Mouse (Mus musculus): ENCODE results near the gene Dlx3. TPM values are rescaled to one million over a fixed set of nuclear protein-coding genes. Genes with fewer than 3 reads are reported as not detected.

Gene Dlx3
- total RNA-seq (2017): 0.25 TPM in 1 of 2 replicates, not detected in the other

DNA sequence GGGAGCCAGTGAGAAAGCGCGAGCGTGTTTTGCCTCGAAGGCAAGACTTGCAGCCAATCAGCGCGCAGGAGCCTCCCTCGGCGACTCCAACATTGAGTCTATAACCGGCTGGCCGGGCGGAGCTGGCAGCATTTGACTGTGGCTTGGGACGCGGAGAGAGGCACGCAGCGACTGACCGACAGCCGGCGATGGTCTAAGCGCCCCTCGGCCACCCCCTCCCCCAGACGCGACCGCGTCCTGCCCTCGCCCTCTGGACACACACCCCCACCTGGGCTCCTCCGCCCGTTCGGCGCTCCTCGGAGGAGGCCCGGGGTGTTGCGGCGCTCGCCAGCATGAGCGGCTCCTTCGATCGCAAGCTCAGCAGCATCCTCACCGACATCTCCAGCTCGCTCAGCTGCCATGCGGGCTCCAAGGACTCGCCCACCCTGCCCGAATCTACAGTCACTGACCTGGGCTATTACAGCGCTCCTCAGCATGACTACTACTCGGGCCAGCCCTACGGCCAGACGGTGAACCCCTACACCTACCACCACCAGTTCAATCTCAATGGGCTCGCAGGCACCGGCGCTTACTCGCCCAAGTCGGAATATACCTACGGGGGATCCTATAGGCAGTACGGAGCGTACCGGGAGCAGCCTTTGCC is at the start of gene Dlx3:
TSS of gene Dlx3 (plus strand) at position 130 of the 643 bp plus-strand sequence.
- ATAC-seq (replicated peaks in 1 of 2; ENCODE audit: insufficient read depth in 1 of 2, low FRiP score in 2 of 2, low TSS enrichment in 1 of 2, low read depth in 1 of 2, poor library complexity in 2 of 2, severe bottlenecking in 2 of 2): no peak

DNA sequence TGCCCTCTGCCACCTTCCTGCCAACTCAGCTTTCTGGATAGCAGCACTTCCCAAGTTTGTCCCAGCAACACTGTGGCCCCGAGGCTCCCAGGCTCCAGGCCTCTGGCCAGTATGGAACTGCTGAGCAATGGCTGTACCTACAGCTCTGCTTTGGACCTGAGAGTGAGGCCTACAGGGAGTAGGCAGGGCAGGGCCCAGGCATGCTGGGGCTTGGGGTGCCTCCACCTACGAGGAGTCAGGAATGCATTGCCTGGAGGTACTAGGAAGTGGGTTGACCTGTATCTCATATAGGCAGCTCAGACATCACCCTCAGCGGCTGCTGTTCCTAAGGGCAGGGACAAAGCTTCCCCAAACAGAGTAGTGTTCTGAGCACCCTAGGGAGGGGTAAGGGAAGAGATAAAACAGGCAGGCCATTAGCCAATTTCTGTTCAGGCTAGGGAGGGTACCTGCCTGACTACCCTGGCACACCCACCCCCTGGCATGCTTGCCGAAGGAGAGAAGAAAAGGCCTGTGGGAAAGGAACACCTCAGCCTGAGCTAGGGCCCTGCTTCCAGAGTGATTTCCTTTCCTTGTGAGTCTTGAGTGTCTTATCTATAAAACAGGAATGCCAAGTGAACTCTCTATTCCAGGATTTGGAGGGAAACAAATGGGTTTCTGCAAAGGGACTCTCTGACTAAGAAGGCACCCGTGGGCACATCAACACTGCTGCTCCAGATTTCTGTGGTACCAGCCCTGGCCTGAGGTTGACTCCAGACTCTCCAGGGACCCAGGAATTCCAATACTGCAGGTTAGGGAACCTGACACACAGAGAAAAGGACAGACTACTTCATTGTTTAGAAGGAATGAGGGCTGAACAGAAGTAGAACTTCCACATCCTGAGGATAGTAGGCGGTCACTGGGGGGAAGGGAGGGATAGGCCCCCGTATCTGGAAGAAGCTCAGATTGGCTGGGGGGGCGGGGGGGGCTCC is 49.5 kb upstream of the Dlx3 start:
- ATAC-seq (replicated peaks in 1 of 2; ENCODE audit: insufficient read depth in 1 of 2, low FRiP score in 2 of 2, low TSS enrichment in 1 of 2, low read depth in 1 of 2, poor library complexity in 2 of 2, severe bottlenecking in 2 of 2): no peak

DNA sequence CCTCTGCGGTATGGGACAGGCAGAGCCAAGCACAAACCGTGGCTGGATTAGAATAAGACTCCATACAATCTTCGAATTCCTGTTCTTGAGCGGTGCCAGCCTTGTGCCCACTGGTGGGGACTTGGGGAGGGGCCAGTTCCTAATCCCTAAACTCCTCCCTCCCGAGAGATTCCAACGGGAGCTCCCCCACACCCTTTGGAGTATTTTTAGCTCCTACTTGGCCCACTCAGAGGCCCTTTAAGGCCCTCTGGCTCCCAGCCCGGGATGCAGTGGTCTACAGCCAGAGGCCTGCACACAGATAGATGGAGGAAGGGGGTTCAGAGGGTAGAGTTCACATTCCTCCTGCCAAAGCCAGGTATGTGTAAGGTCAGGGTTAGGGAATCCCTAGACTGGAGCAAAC is 48.7 kb upstream of the Dlx3 start:
- no peak for ATAC-seq (replicated peaks in 1 of 2; ENCODE audit: insufficient read depth in 1 of 2, low FRiP score in 2 of 2, low TSS enrichment in 1 of 2, low read depth in 1 of 2, poor library complexity in 2 of 2, severe bottlenecking in 2 of 2)

- no peak for ATAC-seq (replicated peaks in 1 of 2; ENCODE audit: insufficient read depth in 1 of 2, low FRiP score in 2 of 2, low TSS enrichment in 1 of 2, low read depth in 1 of 2, poor library complexity in 2 of 2, severe bottlenecking in 2 of 2)
Measured at GRCm38 (mm10) chr11:95072136-95072535, 47.8 kb upstream of the Dlx3 start.

DNA sequence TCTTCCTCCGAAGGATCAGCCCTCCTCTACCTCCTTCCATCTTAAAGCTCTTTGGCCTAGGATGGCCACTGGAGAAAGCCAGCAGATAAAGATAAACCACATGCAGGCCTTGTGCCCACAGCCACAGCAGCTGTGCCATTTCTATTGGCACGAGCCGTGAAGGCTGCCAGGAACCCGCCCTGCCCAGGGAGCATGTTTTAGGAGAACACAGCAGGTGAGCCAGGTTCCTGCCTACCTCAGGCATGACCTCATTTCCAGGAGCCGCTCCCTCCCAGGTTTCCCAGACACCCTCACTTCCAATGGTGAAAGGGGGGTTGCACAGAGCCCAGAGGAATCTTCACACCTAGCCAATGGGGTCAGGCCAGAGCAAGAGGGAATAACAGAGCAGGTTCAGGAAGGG is 47.1 kb upstream of the Dlx3 start:
- no peak for ATAC-seq (replicated peaks in 1 of 2; ENCODE audit: insufficient read depth in 1 of 2, low FRiP score in 2 of 2, low TSS enrichment in 1 of 2, low read depth in 1 of 2, poor library complexity in 2 of 2, severe bottlenecking in 2 of 2)

GRCm38 (mm10) chr11:95073835-95074234 is 46.1 kb upstream of the Dlx3 start:
- no peak for ATAC-seq (replicated peaks in 1 of 2; ENCODE audit: insufficient read depth in 1 of 2, low FRiP score in 2 of 2, low TSS enrichment in 1 of 2, low read depth in 1 of 2, poor library complexity in 2 of 2, severe bottlenecking in 2 of 2)

DNA sequence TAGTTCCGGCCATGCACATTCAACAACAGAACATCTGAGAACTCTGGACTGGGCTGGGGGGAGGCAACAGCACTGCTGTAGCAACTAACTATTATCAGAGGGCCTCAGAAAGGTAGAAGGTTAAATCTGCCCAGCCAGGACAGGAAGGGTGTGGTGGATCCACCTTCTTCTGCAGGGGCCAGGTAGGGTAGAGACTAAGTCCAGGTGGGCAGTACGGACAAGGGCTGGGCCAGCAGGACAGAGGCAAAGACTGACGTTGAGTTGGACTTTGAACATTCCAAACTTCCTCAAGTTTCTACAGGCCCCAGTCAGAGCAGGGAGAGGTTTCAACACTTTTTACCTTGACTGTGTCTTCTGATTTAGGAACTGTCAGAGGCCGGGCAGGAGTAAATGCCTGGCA is 45.2 kb upstream of the Dlx3 start:
- ATAC-seq (replicated peaks in 1 of 2; ENCODE audit: insufficient read depth in 1 of 2, low FRiP score in 2 of 2, low TSS enrichment in 1 of 2, low read depth in 1 of 2, poor library complexity in 2 of 2, severe bottlenecking in 2 of 2): no peak

DNA sequence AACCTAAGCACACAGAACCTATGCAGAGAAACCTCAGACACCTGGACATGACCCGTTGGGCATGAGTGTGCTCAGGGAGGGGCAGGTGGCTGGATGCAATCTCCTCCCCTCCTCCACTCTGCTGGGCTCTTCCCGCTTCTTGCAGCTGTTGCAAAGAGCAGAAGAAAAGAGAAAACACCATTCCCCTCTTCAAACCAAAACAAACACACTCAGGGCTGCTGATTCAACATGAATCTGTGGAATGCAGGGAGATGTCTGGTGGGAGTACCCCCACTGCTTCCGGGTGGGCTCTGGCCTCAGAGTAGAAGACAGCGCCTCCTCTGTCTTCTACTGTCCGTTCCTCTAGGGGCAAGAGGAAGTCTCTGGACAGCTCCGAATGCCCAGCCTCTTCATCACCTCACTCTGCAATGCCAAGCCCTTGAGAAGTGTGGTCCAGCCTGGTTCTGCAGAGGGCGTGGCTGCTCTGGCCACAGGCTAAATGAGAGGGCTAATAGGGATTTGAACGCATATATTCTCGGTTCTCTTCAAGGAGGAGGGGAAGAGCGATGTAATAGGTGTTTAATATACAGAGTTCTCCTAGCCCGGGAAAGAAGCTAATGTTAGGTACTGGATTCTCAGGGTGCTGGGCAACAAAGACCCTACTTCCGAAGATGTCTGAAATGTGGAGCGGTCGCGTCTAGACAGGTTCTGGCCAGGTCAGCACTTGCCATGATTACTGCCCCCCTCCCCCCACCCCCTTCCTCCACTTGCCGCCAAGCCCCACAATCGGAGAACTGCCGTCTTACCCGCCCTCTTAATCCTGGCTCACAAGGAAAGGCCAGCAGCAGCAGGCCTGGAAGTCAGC is 44.5 kb upstream of the Dlx3 start:
- no peak for ATAC-seq (replicated peaks in 1 of 2; ENCODE audit: insufficient read depth in 1 of 2, low FRiP score in 2 of 2, low TSS enrichment in 1 of 2, low read depth in 1 of 2, poor library complexity in 2 of 2, severe bottlenecking in 2 of 2)

DNA sequence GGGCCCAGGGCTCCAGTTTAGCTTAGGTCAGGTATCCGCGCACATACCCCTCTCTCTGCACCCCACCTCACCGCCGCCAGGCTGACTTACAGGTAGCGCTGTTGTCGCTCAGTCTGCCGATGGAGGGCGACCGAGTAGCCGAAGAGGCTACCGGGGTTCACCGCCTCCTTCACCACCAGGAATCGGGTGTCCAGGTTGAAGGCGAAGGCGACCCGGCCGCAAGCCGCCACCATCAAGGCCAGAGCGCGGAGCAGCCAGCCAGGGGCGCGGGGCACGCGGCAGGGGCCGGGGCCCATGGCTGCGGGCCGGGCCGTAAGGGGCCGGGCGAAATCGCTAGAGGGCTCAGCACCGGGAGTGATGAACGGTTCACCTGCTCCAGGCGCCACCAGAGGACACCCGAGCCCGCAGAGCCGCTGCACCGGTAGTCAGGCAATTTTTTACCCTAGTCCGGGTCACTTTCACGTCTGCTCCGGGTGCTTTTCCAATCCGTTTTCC is 43.8 kb upstream of the Dlx3 start:
- ATAC-seq (replicated peaks in 1 of 2; ENCODE audit: insufficient read depth in 1 of 2, low FRiP score in 2 of 2, low TSS enrichment in 1 of 2, low read depth in 1 of 2, poor library complexity in 2 of 2, severe bottlenecking in 2 of 2): peak in 1 of 2 experiments; percentile 54; a peak in 3 of 4 replicates

DNA sequence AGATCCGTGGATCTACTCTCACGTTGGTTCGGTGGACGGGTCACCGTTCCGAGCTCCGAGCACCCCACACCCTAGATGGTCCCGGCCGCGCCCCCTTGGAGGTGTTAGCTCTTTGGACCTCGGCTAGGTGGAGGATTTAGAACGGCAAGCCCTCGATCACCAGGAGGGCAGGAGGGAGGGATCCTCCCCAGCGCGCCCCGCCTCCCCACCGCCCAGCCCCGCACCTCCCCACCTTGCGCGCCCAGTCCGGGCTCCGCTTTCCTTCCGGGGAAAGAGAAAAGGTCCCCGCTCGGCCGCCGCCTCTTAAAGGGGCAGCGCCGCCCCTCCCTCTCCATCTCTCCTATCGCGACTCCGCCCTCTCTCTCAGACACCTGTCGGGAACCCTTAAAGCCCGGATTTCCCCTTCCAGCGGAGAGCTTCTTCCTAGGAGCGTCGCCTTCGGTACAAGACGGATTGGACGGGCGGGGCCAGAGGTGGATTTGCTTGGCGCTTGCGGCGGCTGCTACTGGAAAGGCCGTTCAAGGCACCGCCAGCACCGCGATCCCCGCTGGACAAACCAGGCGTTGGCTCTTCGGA is 43.3 kb upstream of the Dlx3 start, which contains the start of gene Itga3:
TSS of gene Itga3 (minus strand) at position 266 of the 576 bp plus-strand sequence.
- peak in 1 of 2 experiments; percentile 23; a peak in 2 of 4 replicates for ATAC-seq (replicated peaks in 1 of 2; ENCODE audit: insufficient read depth in 1 of 2, low FRiP score in 2 of 2, low TSS enrichment in 1 of 2, low read depth in 1 of 2, poor library complexity in 2 of 2, severe bottlenecking in 2 of 2)

DNA sequence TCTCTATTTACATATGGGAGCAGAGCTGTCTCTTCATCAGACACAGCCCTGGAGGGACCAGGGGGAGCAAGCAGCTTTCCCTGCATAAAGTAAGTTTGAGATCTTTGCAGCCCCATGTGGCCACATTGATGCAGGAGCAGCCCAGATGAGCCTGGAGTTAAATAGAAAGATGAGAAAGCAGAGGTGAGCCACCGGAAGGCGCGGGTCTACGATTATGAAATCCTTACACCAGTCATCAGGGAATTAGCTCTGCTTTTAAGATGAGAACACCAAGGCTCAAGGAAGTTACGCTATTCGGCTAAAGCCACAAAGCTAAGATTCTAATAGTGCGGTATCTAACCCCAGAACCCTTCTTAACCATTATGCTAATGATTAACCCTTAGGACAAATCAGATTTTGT is 42.0 kb upstream of the Dlx3 start:
- ATAC-seq (replicated peaks in 1 of 2; ENCODE audit: insufficient read depth in 1 of 2, low FRiP score in 2 of 2, low TSS enrichment in 1 of 2, low read depth in 1 of 2, poor library complexity in 2 of 2, severe bottlenecking in 2 of 2): no peak

DNA sequence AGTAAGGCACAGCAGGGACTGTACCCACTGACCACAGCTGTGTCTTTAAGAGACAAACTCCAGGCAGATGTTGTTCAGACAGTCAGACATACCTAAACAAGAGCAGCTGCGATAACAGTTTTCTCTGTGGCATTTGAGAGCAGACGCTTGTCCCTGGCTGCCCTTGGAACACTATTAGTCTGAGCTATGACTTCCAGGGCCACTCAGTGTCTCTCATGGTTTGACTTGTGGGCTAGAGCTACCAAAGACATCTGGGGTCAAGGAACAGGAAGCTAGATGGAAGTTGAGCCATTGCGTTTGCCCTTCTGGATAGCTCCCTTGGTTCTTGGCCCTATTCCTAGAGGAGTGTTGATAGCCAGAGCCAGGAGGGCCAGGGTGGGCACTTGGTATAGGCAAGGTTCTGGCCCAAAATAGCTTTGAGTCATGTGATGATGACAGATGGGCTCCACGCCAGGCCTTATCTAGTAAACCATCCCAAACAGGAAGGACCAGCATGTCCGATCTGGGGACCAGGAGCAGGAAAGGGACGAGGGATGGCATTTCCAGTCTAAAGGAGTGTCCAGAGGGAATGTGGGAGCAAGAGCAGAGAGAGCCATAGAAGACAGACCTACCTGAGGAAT is 40.6 kb upstream of the Dlx3 start:
- ATAC-seq (replicated peaks in 1 of 2; ENCODE audit: insufficient read depth in 1 of 2, low FRiP score in 2 of 2, low TSS enrichment in 1 of 2, low read depth in 1 of 2, poor library complexity in 2 of 2, severe bottlenecking in 2 of 2): no peak

DNA sequence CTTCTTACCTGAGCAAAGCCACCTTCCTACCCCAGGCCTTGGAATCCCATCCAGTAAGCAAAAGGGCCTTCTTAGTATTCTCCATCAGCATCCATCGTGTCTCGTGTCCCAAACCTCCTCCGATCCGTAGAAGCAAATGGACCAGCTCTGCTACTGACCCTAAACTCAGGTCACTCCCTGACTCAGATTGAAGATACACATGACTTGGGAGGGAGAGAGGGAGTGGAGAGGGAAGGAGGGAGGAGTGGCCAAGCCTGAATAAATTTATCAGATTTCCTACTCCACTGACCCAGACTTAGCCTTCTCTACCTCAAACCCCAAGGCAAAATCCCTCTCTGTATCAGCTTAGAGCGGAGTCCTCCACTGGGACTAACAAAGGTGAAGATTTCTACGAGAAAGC is 39.1 kb upstream of the Dlx3 start:
- ATAC-seq (replicated peaks in 1 of 2; ENCODE audit: insufficient read depth in 1 of 2, low FRiP score in 2 of 2, low TSS enrichment in 1 of 2, low read depth in 1 of 2, poor library complexity in 2 of 2, severe bottlenecking in 2 of 2): no peak

DNA sequence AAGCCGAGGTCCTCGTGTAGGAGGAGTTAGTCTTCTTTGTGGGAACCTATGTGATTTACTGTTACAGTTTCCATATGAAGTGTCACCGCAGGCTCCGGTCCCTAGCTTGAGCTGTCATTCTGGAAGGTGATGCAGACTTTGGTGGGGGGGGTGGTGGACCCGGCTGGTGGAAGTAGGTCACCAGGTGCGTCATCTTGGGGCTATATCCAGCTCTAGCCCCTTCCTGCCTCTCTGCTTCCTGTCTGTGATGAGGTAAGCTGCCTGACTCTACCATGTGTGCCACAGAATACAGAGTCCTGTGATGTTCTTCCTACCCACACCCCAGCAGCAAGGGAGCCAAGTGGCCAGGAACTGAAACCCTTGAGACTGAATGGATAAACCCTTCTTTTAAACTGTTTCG is 37.0 kb upstream of the Dlx3 start:
- peak; percentile 30 to 63 for ATAC-seq (replicated peaks in 1 of 2; ENCODE audit: insufficient read depth in 1 of 2, low FRiP score in 2 of 2, low TSS enrichment in 1 of 2, low read depth in 1 of 2, poor library complexity in 2 of 2, severe bottlenecking in 2 of 2)

DNA sequence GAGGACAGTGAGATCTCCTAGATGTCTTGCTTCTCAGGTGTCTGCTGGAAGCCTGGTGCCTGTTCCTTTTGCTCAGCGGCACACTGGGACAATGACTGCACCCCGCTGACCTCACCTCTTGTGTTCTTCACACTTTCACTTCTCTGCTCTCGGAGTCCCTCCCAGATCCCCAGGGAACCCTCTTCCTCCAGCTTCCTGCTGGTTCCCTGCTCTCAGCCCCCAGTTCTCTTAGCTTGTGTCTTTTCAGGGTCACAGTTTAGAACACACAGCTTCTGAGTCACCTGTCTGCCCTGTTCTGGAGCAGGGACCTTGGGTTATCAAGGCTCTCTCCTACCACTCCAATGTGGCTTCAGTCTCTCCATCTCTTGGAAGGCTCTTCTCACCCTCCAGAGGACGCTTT is 35.7 kb upstream of the Dlx3 start:
- ATAC-seq (replicated peaks in 1 of 2; ENCODE audit: insufficient read depth in 1 of 2, low FRiP score in 2 of 2, low TSS enrichment in 1 of 2, low read depth in 1 of 2, poor library complexity in 2 of 2, severe bottlenecking in 2 of 2): no peak

GRCm38 (mm10) chr11:95084811-95085382 is 35.0 kb upstream of the Dlx3 start:
- ATAC-seq (replicated peaks in 1 of 2; ENCODE audit: insufficient read depth in 1 of 2, low FRiP score in 2 of 2, low TSS enrichment in 1 of 2, low read depth in 1 of 2, poor library complexity in 2 of 2, severe bottlenecking in 2 of 2): no peak
